Mouse (Mus musculus): Measurements from ENCODE around the gene Gfap. TPM values are rescaled to one million over a fixed set of nuclear protein-coding genes. Genes with fewer than 3 reads are reported as not detected.
A peak's percentile ranks its signal among the peaks of the same experiment; 100 is the strongest.

The Gfap gene
- polyA plus RNA-seq (2014; fragmentation: Nextera tagmentation; extraction: Ambion mirVana), result 0.09 TPM in 1 of 2 replicates, not detected in the other

GRCm38 (mm10) chr11:102900763-102901162, at the start of gene Gfap:
Gene Gfap, minus strand, starts transcription at chr11:102900912.
- H3K27ac ChIP-seq (ENCODE audit: low read depth, low read length), result no peak within 1 kb of the TSS
- no peak within 1 kb of the TSS for H3K4me3 ChIP-seq (ENCODE audit: low read depth, low read length)
- H3K27me3 ChIP-seq (ENCODE audit: control insufficient read depth, insufficient read depth, low read length), result no peaks in the 10 kb centered on the region
- WGBS, result 14% methylated on average over 7 of the region's 7 CpGs
- H3K9ac ChIP-seq (ENCODE audit: low read length), result no peak within 1 kb of the TSS
- ATAC-seq (replicated peaks; ENCODE audit: low FRiP score) (no peak), DNase-seq (ENCODE audit: low spot score) (peak; percentile 91)
- no peaks in the 10 kb centered on the region for H3K4me1 ChIP-seq (replicated peaks; ENCODE audit: control insufficient read depth, insufficient read depth, low read length)
- no peak within 1 kb of the TSS for H3K4me2 ChIP-seq (ENCODE audit: low read depth, low read length, severe bottlenecking)
- H3K9me3 ChIP-seq (ENCODE audit: control insufficient read depth, low read length), result no peaks in the 10 kb centered on the region
- no peaks in the 10 kb centered on the region; the same call in 1 of the 2 replicates for H3K36me3 ChIP-seq (ENCODE audit: control insufficient read depth, insufficient read depth, low read length)

GRCm38 (mm10) chr11:102948043-102948961, 47.6 kb upstream of the Gfap start:
- Histone ChIP-seq H3K36me3 (ENCODE audit: control insufficient read depth, insufficient read depth, low read length) (no peaks in the 10 kb centered on the region), H3K4me2 (ENCODE audit: low read depth, low read length, severe bottlenecking) (peak overlapping the region; percentile 78), H3K4me1 (replicated peaks; ENCODE audit: control insufficient read depth, insufficient read depth, low read length) (peaks cover 29% of the 10 kb centered on the region), H3K27ac (ENCODE audit: low read depth, low read length) (0 out of 2 replicates have a peak overlapping the region, but pooled peaks have one; percentile 32), H3K9me3 (ENCODE audit: control insufficient read depth, low read length) (no peaks in the 10 kb centered on the region), H3K27me3 (ENCODE audit: control insufficient read depth, insufficient read depth, low read length) (peaks cover 39% of the 10 kb centered on the region), H3K9ac (ENCODE audit: low read length) (peak overlapping the region; percentile 56), H3K4me3 (ENCODE audit: low read depth, low read length) (peak overlapping the region; percentile 42)
- 1% methylated on average over 51 of the region's 51 CpGs for WGBS
- DNase-seq (ENCODE audit: low spot score) (peak; percentile 73), ATAC-seq (replicated peaks; ENCODE audit: low FRiP score) (no peak)

GRCm38 (mm10) chr11:102946992-102947343, 46.3 kb upstream of the Gfap start:
- Histone ChIP-seq H3K4me3 (ENCODE audit: low read depth, low read length) (peak overlapping the region; percentile 31; the same call in 1 of the 2 replicates), H3K27ac (ENCODE audit: low read depth, low read length) (no peak overlapping the region), H3K4me1 (replicated peaks; ENCODE audit: control insufficient read depth, insufficient read depth, low read length) (peaks cover 26% of the 10 kb centered on the region), H3K27me3 (ENCODE audit: control insufficient read depth, insufficient read depth, low read length) (peaks cover 39% of the 10 kb centered on the region), H3K9me3 (ENCODE audit: control insufficient read depth, low read length) (no peaks in the 10 kb centered on the region), H3K4me2 (ENCODE audit: low read depth, low read length, severe bottlenecking) (peak overlapping the region; percentile 56), H3K36me3 (ENCODE audit: control insufficient read depth, insufficient read depth, low read length) (no peaks in the 10 kb centered on the region), H3K9ac (ENCODE audit: low read length) (no peak overlapping the region)
- DNase-seq (ENCODE audit: low spot score), result no peak
- 3% methylated on average over 8 of the region's 8 CpGs for WGBS
- no peak for ATAC-seq (replicated peaks; ENCODE audit: low FRiP score)

- Histone ChIP-seq H3K4me3 (ENCODE audit: low read depth, low read length) (peak within 1 kb of the TSS; percentile 31), H3K27ac (ENCODE audit: low read depth, low read length) (no peak within 1 kb of the TSS), H3K4me2 (ENCODE audit: low read depth, low read length, severe bottlenecking) (peak within 1 kb of the TSS; percentile 56), H3K27me3 (ENCODE audit: control insufficient read depth, insufficient read depth, low read length) (peaks cover 39% of the 10 kb centered on the region), H3K36me3 (ENCODE audit: control insufficient read depth, insufficient read depth, low read length) (no peaks in the 10 kb centered on the region), H3K9me3 (ENCODE audit: control insufficient read depth, low read length) (no peaks in the 10 kb centered on the region), H3K4me1 (replicated peaks; ENCODE audit: control insufficient read depth, insufficient read depth, low read length) (peaks cover 26% of the 10 kb centered on the region), H3K9ac (ENCODE audit: low read length) (peak within 1 kb of the TSS; percentile 55)
- DNase-seq (ENCODE audit: low spot score) (peak; percentile 95), ATAC-seq (replicated peaks; ENCODE audit: low FRiP score) (peak; percentile 87)
- under 1% methylated on average over 78 of the region's 87 CpGs for WGBS
These were observed 45.7 kb upstream of the Gfap start, which contains the start of gene C1ql1 for GRCm38 (mm10) chr11:102946265-102946991. Gene C1ql1, minus strand, starts transcription at chr11:102946688.

- Histone ChIP-seq H3K27me3 (ENCODE audit: control insufficient read depth, insufficient read depth, low read length) (peaks cover 39% of the 10 kb centered on the region), H3K4me2 (ENCODE audit: low read depth, low read length, severe bottlenecking) (peak overlapping the region; percentile 56), H3K4me3 (ENCODE audit: low read depth, low read length) (peak overlapping the region; percentile 31), H3K9ac (ENCODE audit: low read length) (peak overlapping the region; percentile 55), H3K36me3 (ENCODE audit: control insufficient read depth, insufficient read depth, low read length) (no peaks in the 10 kb centered on the region), H3K9me3 (ENCODE audit: control insufficient read depth, low read length) (no peaks in the 10 kb centered on the region), H3K4me1 (replicated peaks; ENCODE audit: control insufficient read depth, insufficient read depth, low read length) (peaks cover 26% of the 10 kb centered on the region), H3K27ac (ENCODE audit: low read depth, low read length) (no peak overlapping the region)
- DNase-seq (ENCODE audit: low spot score) (peak; percentile 65), ATAC-seq (replicated peaks; ENCODE audit: low FRiP score) (no peak)
- WGBS, result 1% methylated on average over 51 of the region's 54 CpGs
These were observed 44.9 kb upstream of the Gfap start for GRCm38 (mm10) chr11:102945306-102946264.

GRCm38 (mm10) chr11:102941236-102941635, 40.5 kb upstream of the Gfap start:
- Histone ChIP-seq H3K4me2 (ENCODE audit: low read depth, low read length, severe bottlenecking) (no peak overlapping the region), H3K9me3 (ENCODE audit: control insufficient read depth, low read length) (no peaks in the 10 kb centered on the region), H3K27ac (ENCODE audit: low read depth, low read length) (no peak overlapping the region), H3K4me1 (replicated peaks; ENCODE audit: control insufficient read depth, insufficient read depth, low read length) (peaks cover 13% of the 10 kb centered on the region), H3K27me3 (ENCODE audit: control insufficient read depth, insufficient read depth, low read length) (peaks cover 27% of the 10 kb centered on the region), H3K36me3 (ENCODE audit: control insufficient read depth, insufficient read depth, low read length) (no peaks in the 10 kb centered on the region), H3K4me3 (ENCODE audit: low read depth, low read length) (no peak overlapping the region), H3K9ac (ENCODE audit: low read length) (no peak overlapping the region)
- ATAC-seq (replicated peaks; ENCODE audit: low FRiP score), result no peak
- 71% methylated on average over 6 of the region's 6 CpGs for WGBS
- DNase-seq (ENCODE audit: low spot score), result no peak

GRCm38 (mm10) chr11:102939024-102939675, 38.4 kb upstream of the Gfap start:
- DNase-seq (ENCODE audit: low spot score) (no peak), ATAC-seq (replicated peaks; ENCODE audit: low FRiP score) (no peak)
- WGBS, result 51% methylated on average over 13 of the region's 13 CpGs
- Histone ChIP-seq H3K36me3 (ENCODE audit: control insufficient read depth, insufficient read depth, low read length) (no peaks in the 10 kb centered on the region), H3K4me2 (ENCODE audit: low read depth, low read length, severe bottlenecking) (no peak overlapping the region), H3K27ac (ENCODE audit: low read depth, low read length) (no peak overlapping the region), H3K27me3 (ENCODE audit: control insufficient read depth, insufficient read depth, low read length) (peaks cover 6% of the 10 kb centered on the region), H3K4me1 (replicated peaks; ENCODE audit: control insufficient read depth, insufficient read depth, low read length) (peaks cover 4% of the 10 kb centered on the region; the same call in 1 of the 2 replicates), H3K9me3 (ENCODE audit: control insufficient read depth, low read length) (no peaks in the 10 kb centered on the region), H3K4me3 (ENCODE audit: low read depth, low read length) (no peak overlapping the region), H3K9ac (ENCODE audit: low read length) (no peak overlapping the region)

Data from forebrain, embryonic 11.5 days (tissue).